Mouse (Mus musculus): ENCODE results near the gene Fgfr2.
"Not testable (repeated sequence)": the region's sequence is repeated elsewhere in the genome, so short reads cannot be mapped to it uniquely, and the experiment has no call there.

The Fgfr2 gene

DNA sequence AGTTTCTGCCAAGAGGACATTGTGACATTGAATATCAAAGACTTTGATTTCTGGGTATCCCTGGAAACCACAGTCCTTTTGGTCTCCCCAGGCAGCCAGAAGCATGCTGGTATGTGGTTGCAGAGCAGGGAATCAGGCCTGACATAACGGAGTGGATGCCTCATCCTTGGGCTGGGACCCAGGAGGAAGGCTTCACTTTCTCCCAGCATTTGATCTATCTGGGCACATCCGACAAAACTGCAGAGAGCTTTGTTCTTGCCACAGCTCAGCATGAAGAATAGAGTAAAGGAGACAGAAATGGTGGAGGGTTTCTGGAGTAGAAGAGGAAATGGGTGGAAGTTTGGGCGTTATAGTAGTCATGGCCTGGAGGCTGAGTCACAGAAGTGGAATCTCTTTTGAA lies 1990.0 kb downstream of the Fgfr2 start:
- DNase-seq (ENCODE audit: low spot score), result no peak

DNA sequence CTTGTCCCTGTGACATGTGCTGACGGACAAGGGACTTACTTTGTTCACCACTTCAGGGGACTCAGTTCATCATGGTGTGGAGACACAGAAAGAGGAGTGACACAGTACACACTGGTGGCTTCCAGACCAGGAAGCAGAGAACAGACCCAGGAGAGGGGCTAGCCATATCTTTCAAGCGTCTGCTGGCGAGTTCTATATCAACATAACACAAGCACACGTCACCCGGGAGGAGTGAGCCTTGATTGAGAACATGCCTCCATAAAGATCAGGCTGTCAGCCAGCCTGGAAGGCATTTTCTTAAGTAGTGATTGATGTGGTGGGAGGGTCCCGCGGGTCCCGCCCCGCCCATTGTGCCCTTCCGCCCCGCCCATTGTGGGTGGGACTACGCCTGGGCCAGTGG lies 1993.1 kb downstream of the Fgfr2 start:
- no peak for DNase-seq (ENCODE audit: low spot score)

DNA sequence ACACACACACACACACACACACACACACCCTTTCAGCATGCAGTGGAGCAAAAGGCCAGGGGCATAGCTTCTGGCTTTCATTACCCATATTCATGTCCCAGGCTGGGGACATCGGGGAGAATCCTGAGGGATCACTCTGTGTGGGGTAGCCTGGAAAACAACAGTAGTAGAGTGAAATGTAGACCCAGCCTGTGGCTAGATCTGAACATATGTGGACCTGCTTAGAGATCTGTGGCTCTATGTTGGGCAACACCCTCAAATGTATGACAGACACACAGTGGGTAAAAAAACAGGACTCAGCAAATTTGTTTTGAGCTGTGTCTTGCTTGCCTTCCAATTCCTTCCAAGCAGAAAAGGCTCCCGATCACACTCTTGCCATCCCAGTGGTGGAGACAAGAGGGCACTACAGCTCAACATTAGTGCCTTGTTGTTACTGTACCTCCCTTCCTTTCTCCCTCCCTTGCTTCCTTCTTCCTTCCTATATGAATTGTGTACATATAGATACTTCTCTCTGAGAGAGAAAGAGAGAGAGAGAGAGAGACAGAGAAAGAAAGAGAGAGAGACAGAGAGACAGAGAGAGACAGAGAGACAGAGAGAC lies 2000.8 kb downstream of the Fgfr2 start:
- DNase-seq (ENCODE audit: low spot score), result no peak

DNA sequence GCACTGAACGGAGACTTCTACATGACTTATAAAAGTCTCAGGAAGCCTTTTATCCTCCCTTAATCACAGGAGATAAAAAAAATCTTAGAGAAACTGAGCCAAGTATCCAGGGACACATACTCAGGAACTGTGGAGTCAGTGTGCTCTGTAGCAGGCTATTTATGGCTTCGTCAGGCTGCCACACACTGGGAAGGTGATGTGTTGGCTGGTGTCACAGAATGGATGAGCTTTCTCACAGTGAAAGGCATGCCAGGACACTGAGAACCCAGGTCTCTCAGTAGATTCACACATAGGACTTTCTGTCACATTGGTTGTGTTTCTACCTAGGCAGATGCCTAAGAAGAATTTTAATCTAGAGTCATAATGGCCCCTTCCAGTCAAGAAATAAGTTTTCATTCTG lies 2008.7 kb downstream of the Fgfr2 start:
- no peak for DNase-seq (ENCODE audit: low spot score)

DNA sequence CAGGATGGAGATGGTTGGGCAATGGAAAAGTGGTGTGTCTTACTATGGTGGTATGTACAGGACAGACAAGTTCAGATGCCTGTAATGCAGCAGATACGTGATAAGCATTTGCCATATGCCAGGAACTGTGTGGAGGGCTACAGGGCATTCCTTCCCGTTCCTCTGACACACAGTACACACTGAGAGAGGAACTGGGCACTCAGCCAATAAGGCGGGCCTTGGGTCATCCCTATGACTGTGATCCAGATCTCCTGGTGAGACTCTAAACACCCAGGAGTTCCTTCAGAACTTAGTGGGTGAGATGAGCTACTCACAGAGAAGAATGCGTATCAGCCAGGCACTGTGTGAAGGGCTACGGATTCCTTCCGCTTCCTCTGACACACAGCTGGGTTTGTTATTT lies 2009.5 kb downstream of the Fgfr2 start:
- no peak for DNase-seq (ENCODE audit: low spot score)

DNA sequence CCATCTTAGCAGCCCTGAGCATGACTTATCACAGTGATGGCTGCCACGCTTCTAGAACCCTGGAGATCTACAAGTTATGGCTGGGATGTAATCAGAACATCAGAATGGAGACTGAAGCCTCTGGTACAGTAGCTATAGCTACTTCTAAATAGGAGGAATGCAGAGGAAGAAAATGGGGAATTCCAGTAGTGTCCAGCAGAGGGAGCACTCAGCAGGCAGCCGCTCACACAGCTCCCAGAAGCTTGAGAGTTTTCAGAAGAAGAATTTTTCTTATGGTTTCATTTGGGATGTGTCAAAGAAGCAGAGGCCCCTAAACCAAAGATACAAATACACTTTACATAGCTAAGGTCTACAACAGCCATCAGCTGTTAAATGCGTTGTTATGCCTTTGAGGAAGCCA lies 2010.7 kb downstream of the Fgfr2 start:
- DNase-seq (ENCODE audit: low spot score), result peak; percentile 50

DNA sequence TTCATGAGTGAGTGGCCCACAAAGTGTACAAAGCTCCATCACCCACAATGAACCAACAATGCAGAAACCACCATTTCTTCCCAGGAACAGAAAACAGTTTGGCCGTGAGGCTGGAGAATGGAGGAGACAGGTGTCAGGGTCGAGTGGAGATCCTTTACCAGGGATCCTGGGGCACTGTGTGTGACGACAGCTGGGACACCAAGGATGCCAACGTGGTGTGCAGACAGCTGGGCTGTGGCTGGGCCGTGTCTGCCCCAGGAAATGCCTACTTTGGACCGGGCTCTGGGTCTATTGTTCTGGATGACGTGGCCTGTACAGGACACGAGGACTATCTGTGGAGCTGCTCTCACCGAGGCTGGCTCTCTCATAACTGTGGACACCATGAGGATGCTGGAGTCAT lies 2040.7 kb downstream of the Fgfr2 start:
- not testable (repeated sequence) for DNase-seq (ENCODE audit: low spot score)

DNA sequence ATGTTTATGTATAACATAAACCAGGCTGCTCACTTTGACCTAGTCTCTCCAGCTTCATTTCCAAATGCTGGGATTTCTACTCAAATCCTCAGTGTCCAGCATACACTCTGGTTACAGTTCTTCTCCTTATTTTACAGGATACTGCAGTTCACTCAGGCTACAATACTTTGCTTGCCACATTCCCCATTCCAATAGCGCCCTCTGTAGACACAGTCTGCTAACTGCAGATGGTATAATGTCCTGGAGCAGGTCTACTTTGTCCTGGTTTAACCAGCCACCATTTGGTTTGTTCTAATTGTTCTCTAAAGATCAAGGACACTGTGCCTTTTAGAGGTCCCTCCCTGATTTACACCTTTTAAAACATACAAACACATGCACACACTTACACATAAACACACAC lies 2047.2 kb downstream of the Fgfr2 start:
- DNase-seq (ENCODE audit: low spot score), result peak; percentile 18

DNA sequence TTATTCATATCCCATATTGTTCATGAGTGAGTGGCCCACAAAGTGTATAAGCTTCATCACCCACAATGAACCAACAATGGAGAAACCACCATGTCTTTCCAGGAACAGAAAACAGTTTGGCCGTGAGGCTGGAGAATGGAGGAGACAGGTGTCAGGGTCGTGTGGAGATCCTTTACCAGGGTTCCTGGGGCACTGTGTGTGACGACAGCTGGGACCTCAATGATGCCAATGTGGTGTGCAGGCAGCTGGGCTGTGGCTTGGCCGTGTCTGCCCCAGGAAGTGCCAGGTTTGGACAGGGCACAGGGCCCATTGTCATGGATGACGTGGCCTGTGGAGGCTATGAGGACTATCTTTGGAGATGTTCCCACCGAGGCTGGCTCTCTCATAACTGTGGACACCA lies 2049.1 kb downstream of the Fgfr2 start:
- DNase-seq (ENCODE audit: low spot score), result not testable (repeated sequence)

DNA sequence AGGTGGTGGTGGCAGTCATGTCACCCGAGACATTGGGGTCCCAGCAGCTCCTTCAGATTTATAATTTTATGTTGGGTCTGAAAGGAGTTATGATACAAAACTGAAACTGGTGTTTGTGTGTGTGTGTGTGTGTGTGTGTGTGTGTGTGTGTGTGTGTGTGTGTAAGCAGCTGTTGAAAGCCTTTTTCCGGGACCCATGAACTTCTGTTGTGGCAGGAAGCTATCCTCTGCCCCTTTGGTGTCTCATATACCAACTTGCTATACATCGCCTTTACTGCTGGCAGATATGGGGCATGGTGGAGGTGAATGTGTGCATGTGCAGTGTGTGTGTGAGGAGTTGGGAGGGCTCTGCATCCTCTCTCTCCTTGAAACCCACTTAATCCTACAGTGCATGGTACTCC lies 2049.7 kb downstream of the Fgfr2 start:
- DNase-seq (ENCODE audit: low spot score), result not testable (repeated sequence)

DNA sequence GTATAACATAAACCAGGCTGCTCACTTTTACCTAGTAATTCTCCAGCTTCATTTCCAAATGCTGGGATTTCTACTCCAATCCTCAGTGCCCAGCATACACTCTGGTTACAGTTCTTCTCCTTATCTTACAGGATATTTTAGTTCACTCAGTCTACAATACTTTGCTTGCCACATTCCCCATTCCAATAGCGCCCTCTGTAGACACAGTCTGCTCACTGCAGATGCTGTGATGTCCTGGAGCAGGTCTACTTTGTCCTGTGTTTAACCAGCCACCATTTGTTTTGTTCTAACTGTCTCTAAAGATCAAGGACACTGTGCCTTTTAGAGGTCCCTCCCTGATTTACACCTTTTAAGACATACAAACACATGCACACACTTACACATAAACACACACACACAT lies 2055.0 kb downstream of the Fgfr2 start:
- DNase-seq (ENCODE audit: low spot score), result peak; percentile 28

DNA sequence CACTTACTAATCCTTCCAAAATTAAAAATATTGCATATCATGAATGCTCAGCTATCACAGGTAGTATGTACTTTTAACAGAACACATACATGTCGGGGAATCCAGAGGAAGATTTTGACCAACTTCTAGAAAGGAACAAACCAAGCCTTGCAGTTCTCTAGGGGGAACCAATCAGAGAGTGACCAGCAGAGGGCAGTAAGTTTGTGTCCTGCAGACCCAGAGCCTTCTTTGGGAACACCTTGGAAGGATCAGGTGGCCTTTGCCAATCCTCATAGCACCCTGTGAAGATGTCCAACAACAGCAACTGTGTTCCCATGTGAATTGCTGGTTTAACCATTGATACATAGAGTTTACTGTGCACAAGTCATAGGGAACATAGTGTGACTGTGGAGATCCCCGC lies 2060.6 kb downstream of the Fgfr2 start:
- peak; percentile 3 for DNase-seq (ENCODE audit: low spot score)

DNA sequence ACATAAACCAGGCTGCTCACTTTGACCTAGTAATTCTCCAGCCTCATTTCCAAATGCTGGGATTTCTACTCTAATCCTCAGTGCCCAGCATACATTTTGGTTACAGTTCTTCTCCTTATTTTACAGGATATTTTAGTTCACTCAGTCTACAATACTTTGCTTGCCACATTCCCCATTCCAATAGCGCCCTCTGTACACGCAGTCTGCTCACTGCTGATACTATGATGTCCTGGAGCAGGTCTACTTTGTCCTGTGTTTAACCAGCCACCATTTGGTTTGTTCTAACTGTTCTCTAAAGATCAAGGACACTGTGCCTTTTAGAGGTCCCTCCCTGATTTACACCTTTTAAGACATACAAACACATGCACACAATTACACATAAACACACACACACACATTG lies 2063.3 kb downstream of the Fgfr2 start:
- peak; percentile 11 for DNase-seq (ENCODE audit: low spot score)

DNA sequence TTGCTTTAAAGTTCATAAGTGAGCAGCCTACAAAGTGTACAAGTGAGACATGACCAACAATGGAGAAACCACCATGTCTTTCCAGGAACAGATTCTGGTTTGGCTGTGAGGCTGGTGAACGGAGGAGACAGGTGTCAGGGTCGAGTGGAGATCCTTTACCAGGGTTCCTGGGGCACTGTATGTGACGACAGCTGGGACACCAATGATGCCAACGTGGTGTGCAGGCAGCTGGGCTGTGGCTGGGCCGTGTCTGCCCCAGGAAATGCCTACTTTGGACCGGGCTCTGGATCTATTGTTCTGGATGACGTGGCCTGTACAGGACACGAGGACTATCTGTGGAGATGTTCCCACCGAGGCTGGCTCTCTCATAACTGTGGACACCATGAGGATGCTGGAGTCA lies 2065.2 kb downstream of the Fgfr2 start:
- not testable (repeated sequence) for DNase-seq (ENCODE audit: low spot score)

DNA sequence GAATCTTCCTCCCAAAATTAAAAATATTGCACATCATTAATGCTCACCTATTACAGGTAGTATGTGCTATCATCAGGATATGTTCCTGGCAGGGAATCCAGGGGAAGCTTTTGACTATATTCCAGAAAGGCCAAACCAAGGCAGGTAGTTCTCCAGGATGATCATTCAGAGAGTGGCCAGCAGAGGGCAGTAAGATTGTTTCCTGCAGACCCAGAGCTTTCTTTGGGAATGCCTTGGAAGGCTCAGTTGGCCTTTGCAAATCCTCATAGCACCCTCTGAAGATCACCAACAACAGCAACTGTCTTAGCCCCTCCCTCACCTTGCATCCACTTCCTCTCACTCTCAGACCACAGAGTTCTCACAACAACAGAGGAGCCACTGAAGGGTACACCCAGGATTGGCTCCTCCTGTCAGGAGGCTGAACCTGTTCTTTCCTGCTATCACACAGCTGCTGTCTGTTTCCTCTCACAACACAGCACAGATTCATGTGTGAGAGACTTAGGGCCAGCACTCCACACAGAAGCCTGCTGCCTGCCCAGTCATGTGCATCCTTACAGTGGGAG lies 2068.3 kb downstream of the Fgfr2 start:
- no peak for DNase-seq (ENCODE audit: low spot score)

DNA sequence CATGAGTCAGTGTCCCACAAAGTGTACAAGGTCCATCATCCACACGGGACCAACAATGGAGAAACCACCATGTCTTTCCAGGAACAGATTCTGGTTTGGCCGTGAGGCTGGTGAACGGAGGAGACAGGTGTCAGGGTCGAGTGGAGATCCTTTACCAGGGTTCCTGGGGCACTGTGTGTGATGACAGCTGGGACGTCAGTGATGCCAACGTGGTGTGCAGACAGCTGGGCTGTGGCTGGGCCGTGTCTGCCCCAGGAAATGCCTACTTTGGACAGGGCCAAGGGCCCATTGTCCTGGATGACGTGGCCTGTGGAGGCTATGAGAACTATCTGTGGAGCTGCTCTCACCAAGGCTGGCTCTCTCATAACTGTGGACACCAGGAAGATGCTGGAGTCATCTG lies 2073.3 kb downstream of the Fgfr2 start:
- DNase-seq (ENCODE audit: low spot score), result not testable (repeated sequence)

DNA sequence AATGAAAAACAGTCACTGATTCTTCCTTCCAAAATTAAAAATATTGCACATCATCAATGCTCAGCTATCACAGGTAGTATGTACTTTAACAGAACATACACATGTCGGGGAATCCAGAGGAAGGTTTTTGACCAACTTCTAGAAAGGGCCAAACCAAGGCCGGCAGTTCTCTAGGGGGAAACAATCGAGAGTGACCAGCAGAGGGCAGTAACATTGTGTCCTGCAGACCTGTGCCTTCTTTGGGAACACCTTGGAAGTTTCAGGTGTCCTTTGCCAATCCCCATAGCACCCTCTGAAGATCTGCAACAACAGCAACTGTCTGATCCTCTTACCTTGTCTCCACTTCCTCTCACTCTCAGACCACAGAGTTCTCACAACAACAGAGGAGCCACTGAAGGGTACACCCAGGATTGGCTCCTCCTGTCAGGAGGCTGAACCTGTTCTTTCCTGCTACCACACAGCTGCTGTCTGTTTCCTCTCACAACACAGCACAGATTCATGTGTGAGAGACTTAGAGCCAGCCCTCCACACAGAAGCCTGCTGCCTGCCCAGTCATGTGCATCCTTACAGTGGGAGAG lies 2077.8 kb downstream of the Fgfr2 start:
- DNase-seq (ENCODE audit: low spot score), result peak; percentile 10

DNA sequence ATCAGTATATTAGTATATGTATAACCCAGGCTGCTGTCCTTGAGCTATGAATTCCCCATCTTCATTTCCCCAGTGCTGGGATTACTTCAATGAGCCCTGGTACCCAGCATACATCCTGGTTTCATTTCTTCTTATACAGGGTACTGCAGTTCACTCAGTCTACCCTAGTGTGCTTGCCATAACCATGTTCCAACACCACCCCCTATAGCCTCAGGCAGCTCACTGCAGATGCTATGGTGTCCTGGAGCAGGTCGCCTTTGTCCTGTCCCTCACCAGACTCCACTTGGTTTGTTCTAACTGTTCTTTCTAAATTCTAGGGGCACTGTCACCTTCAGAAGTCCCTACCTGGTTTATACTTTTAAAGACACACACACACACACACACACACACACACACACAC lies 2080.5 kb downstream of the Fgfr2 start:
- no peak for DNase-seq (ENCODE audit: low spot score)

DNA sequence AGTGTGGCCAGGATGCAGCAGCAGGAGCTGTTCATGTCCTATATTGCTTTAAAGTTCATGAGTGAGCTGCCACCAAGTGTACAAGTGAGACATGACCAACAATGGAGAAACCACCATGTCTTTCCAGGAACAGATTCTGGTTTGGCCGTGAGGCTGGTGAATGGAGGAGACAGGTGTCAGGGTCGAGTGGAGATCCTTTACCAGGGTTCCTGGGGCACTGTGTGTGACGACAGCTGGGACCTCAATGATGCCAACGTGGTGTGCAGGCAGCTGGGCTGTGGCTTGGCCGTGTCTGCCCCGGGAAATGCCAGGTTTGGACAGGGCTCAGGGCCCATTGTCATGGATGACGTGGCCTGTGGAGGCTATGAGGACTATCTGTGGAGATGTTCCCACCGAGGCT lies 2082.4 kb downstream of the Fgfr2 start:
- not testable (repeated sequence) for DNase-seq (ENCODE audit: low spot score)

DNA sequence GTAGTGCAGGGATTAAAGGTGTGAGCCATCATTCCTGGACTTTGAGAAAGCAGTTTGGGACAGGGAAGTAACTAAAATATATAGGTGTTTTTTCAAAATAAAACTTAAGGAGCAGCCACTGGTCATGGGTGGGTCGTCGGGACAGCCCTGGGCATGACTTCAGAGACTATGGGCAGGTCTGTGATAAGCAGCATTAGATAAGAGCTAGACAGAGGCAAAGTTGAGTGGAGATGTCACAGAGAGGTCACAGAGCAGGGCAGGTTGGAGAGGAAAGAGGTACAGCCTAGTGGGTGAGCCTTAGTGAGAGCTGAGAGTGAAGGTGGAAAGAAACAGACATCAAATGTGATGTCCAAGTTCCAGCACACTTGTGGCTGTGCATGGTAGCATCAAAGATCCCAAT lies 2086.1 kb downstream of the Fgfr2 start:
- no peak for DNase-seq (ENCODE audit: low spot score)

DNA sequence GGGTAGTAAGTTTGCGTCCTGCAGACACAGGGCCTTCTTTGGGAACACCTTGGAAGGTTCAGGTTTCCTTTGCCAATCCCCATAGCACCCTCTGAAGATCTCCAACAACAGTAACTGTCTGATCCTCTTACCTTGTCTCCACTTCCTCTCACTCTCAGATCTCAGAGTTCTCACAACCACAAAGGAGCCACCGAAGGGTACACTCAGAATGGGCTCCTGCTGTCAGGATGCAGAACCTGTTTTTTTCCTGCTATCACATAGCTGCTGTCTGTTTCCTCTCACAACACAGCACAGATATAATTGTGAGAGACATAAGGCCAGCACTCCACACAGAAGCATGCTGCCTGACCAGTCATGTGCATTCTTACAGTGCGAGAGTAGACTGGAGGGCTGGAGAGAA lies 2086.8 kb downstream of the Fgfr2 start:
- DNase-seq (ENCODE audit: low spot score), result no peak

DNA sequence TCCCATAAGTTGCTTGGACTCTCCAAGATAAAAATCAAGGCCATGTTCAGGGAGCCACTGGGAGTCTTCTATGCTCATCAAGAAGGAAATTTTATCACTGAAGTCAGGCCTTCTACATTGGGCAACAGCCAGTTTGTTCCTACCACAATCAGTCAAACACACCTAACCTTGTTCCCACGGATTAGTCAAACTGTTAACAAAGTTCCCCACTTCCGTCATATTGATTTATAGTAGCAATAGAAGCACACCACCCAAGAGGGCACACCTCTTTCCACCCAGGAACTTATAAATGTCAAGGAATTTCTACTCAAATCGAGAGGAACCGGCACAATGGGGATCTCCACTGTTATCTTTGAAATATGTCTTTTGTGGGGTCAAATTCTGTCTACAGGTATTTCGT lies 2091.4 kb downstream of the Fgfr2 start, which contains the start of gene Dmbt1:
Gene Dmbt1 (plus strand): TSS at position 299 of the 400 bp plus-strand sequence.
- DNase-seq (ENCODE audit: low spot score), result no peak

DNA sequence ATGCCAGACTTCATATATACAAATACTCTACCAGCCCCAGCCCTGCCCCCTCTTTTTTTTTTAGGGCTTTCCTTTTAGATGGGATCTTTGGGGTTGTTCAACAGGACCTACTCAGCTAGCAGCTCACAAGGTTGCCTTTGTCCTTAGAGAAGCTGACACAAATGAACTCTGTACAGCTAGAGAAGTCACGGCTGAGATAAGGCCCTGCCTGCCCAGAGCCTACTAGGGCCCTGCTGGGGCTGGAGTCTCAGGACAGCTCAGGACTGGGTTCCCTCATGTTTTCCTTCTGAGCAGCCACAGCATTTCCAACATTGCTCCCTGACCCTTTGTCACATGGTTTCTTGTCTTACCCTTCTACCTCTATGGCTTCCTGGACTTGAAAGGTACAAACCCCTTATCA lies 2095.6 kb downstream of the Fgfr2 start:
- no peak for DNase-seq (ENCODE audit: low spot score)

DNA sequence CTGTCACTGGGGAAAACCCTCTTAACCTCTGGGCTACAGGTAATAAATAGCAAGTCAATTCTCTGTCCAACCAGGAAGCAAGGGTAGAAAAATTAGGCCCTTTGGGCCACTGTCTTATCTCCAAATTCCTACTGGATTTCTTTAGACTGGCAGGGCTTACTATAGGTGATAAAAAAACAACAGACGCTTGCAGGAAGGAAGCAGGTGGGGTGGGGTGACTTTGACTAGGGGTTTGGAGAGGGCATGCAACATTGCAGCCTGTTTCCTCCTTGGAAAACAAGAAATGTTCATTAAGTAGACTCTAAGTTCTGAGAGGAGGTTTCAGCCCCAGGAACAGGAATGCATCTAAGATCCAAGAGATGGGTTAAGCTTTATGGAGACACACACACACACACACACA lies 2098.3 kb downstream of the Fgfr2 start:
- no peak for DNase-seq (ENCODE audit: low spot score)

Measured in ovary, postnatal 14 days (tissue).